In the genomic region with DNA sequence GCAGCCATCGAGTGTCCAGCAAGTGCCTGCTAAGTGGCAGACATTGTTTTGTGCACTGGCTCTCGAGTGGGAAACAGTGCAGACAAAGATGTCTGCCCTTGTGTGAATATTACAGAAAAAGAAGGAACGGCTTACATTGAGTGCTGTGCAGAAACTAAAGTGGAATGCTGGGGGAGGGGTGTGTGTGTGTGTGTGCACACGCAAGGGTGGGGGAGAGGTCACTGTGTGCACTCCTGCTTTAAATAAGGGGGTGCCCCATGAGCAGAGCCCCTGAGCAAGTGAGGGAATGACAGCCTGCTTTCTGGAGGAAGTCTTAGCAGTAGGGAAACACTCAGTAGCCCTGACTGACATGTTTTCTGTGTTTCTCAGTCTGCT, we compare ENCODE assay signal across 16 mouse cellular contexts. TPM values are rescaled to one million over a fixed set of nuclear protein-coding genes. Genes with fewer than 3 reads are reported as not detected.
DNase-seq lines count a peak whose midpoint lies in the region; ATAC-seq and TF ChIP-seq lines count a peak whose summit lies in the region.
"Had no signal": no experiment of that assay in that cellular context is flagged by ENCODE, and none has a peak within 500 bp of the region (broad histone marks: within the 10 kb centered on the region; RNA-seq: fewer than 3 reads in every experiment).

No protein-coding gene starts in this region.

- WGBS in hindbrain, embryonic 15.5 days: 65% methylated on average over 4 of the region's 4 CpGs
- WGBS in hindbrain, embryonic 12.5 days: 70% methylated on average over 4 of the region's 4 CpGs
- 49% methylated on average over 4 of the region's 4 CpGs for WGBS in intestine, embryonic 15.5 days
- 54% methylated on average over 4 of the region's 4 CpGs for WGBS in liver, embryonic 16.5 days (ENCODE audit: insufficient replicate concordance)

- H3K4me3 ChIP-seq in hindbrain, embryonic 15.5 days: no peak overlapping the region
- H3K4me3 ChIP-seq in hindbrain, embryonic 12.5 days: no peak overlapping the region
- no peak overlapping the region for H3K4me3 ChIP-seq in intestine, embryonic 15.5 days (replicated peaks)
- no peak overlapping the region for H3K4me3 ChIP-seq in liver, embryonic 16.5 days (ENCODE audit: low read depth, low read length)
- H3K4me3 ChIP-seq: limb, embryonic 12.5 days; lung, embryonic 15.5 days; midbrain, embryonic 15.5 days had no signal

- H3K4me1 ChIP-seq in hindbrain, embryonic 15.5 days (replicated peaks): peaks cover 19% of the 10 kb centered on the region
- H3K4me1 ChIP-seq in hindbrain, embryonic 12.5 days: peaks cover 8% of the 10 kb centered on the region
- peaks cover 2% of the 10 kb centered on the region; the same call in 1 of the 2 replicates for H3K4me1 ChIP-seq in intestine, embryonic 15.5 days (replicated peaks)
- peaks cover 30% of the 10 kb centered on the region for H3K4me1 ChIP-seq in liver, embryonic 16.5 days (ENCODE audit: control insufficient read depth, low read depth, low read length)

- no peak overlapping the region for H3K27ac ChIP-seq in hindbrain, embryonic 15.5 days (replicated peaks)
- H3K27ac ChIP-seq in hindbrain, embryonic 12.5 days: no peak overlapping the region
- H3K27ac ChIP-seq in intestine, embryonic 15.5 days: peak overlapping the region; percentile 17; the same call in 1 of the 2 replicates
- H3K27ac ChIP-seq in liver, embryonic 16.5 days (ENCODE audit: low read length): peak overlapping the region; percentile 75
- H3K27ac ChIP-seq: limb, embryonic 12.5 days; lung, embryonic 15.5 days; midbrain, embryonic 15.5 days; stomach, postnatal 0 days had no signal

- peak; percentile 22 for DNase-seq in brain, embryonic 14.5 days (ENCODE audit: low read depth)
- DNase-seq in layer of hippocampus, postnatal 10 days (ENCODE audit: low spot score in 2 of 2): no peak
- no peak for DNase-seq in spleen, postnatal 14 days (ENCODE audit: low spot score in 2 of 2)
- DNase-seq: cerebellum, postnatal 25 days; kidney, postnatal 10 days; right cerebral cortex, adult 18-20 months; thymus, postnatal 14 days had no signal

- no peak overlapping the region for H3K9ac ChIP-seq in hindbrain, embryonic 15.5 days
- no peak overlapping the region for H3K9ac ChIP-seq in hindbrain, embryonic 12.5 days
- H3K9ac ChIP-seq in intestine, embryonic 15.5 days: no peak overlapping the region
- no peak overlapping the region for H3K9ac ChIP-seq in liver, embryonic 16.5 days (ENCODE audit: low read depth, low read length)
- H3K9ac ChIP-seq: limb, embryonic 12.5 days; lung, embryonic 15.5 days; midbrain, embryonic 15.5 days had no signal

- ATAC-seq in hindbrain, embryonic 15.5 days (ENCODE audit: low FRiP score, low read depth): peak; percentile 25; the same call in 1 of the 2 replicates
- ATAC-seq in hindbrain, embryonic 12.5 days (ENCODE audit: low FRiP score): no peak
- ATAC-seq in intestine, embryonic 15.5 days: 0 out of 2 replicates have a peak, but pooled peaks have one; percentile 21
- no peak for ATAC-seq in liver, embryonic 16.5 days (ENCODE audit: low read depth)
- no peak for ATAC-seq in frontal cortex, adult (ENCODE audit: low TSS enrichment)
- ATAC-seq: midbrain, embryonic 15.5 days had no signal

- TF ChIP-seq CTCF in brain, embryonic 14.5 days (IDR thresholded peaks at IDR 0.05; ENCODE audit: borderline replicate concordance, extremely low read depth, insufficient read depth, insufficient read length): no peak

- H3K4me2 ChIP-seq in hindbrain, embryonic 15.5 days: no peak overlapping the region
- no peak overlapping the region for H3K4me2 ChIP-seq in hindbrain, embryonic 12.5 days (replicated peaks)
- H3K4me2 ChIP-seq in intestine, embryonic 15.5 days (replicated peaks): no peak overlapping the region
- H3K4me2 ChIP-seq in liver, embryonic 16.5 days (ENCODE audit: low read depth, low read length): no peak overlapping the region
- H3K4me2 ChIP-seq: limb, embryonic 12.5 days; lung, embryonic 15.5 days; midbrain, embryonic 15.5 days had no signal

- H3K27me3 ChIP-seq in hindbrain, embryonic 15.5 days: no peaks in the 10 kb centered on the region
- no peaks in the 10 kb centered on the region; the same call in 1 of the 2 replicates for H3K27me3 ChIP-seq in hindbrain, embryonic 12.5 days
- no peaks in the 10 kb centered on the region for H3K27me3 ChIP-seq in intestine, embryonic 15.5 days (replicated peaks)
- no peaks in the 10 kb centered on the region for H3K27me3 ChIP-seq in liver, embryonic 16.5 days (ENCODE audit: control insufficient read depth, insufficient read depth, low read depth, low read length)
- H3K27me3 ChIP-seq: limb, embryonic 12.5 days; lung, embryonic 15.5 days; midbrain, embryonic 15.5 days had no signal

- H3K36me3 ChIP-seq in hindbrain, embryonic 15.5 days: no peaks in the 10 kb centered on the region
- H3K36me3 ChIP-seq in hindbrain, embryonic 12.5 days: no peaks in the 10 kb centered on the region
- H3K36me3 ChIP-seq in intestine, embryonic 15.5 days: no peaks in the 10 kb centered on the region
- H3K36me3 ChIP-seq in liver, embryonic 16.5 days (ENCODE audit: control insufficient read depth, insufficient read depth): no peaks in the 10 kb centered on the region
- H3K36me3 ChIP-seq: limb, embryonic 12.5 days; lung, embryonic 15.5 days; midbrain, embryonic 15.5 days had no signal

- TF ChIP-seq POLR2A in brain, embryonic 14.5 days (IDR thresholded peaks at IDR 0.05; ENCODE audit: borderline replicate concordance, extremely low read depth, insufficient read depth, insufficient read length, poor library complexity, severe bottlenecking): no peak

- H3K9me3 ChIP-seq in hindbrain, embryonic 15.5 days: no peaks in the 10 kb centered on the region
- no peaks in the 10 kb centered on the region for H3K9me3 ChIP-seq in hindbrain, embryonic 12.5 days (replicated peaks)
- H3K9me3 ChIP-seq in intestine, embryonic 15.5 days: no peaks in the 10 kb centered on the region
- H3K9me3 ChIP-seq in liver, embryonic 16.5 days (replicated peaks; ENCODE audit: control insufficient read depth, low read length): no peaks in the 10 kb centered on the region
- H3K9me3 ChIP-seq: limb, embryonic 12.5 days; lung, embryonic 15.5 days; midbrain, embryonic 15.5 days had no signal

RNA-seq across cellular contexts. Expression of a gene that starts 14.0 kb away (rescaled TPM):
- 97.4 and 97.6 TPM in 2 replicates for polyA plus RNA-seq in hindbrain, embryonic 15.5 days (2015; fragmentation: Nextera tagmentation; extraction: Ambion mirVana)
- polyA plus RNA-seq in hindbrain, embryonic 12.5 days (2016; fragmentation: Nextera tagmentation; extraction: Ambion mirVana): 93.9 and 95.3 TPM in 2 replicates
- 67.6 and 99.0 TPM in 2 replicates for polyA plus RNA-seq in brain, embryonic 14.5 days (2012; rRNA removed)
- 54.8 and 56.8 TPM in 2 replicates for polyA plus RNA-seq in intestine, embryonic 15.5 days (2015; fragmentation: Nextera tagmentation; extraction: Ambion mirVana)
- 19.4 and 20.8 TPM in 2 replicates for polyA plus RNA-seq in liver, embryonic 16.5 days (2015; fragmentation: Nextera tagmentation; extraction: Ambion mirVana)
- 100 to 1,000 TPM; 182 to 208 TPM for total RNA-seq in layer of hippocampus, postnatal 10 days (2021)

RNA-seq across cellular contexts. Expression of a gene that starts 27.9 kb away (rescaled TPM):
- 14.8 TPM in 2 replicates for polyA plus RNA-seq in hindbrain, embryonic 15.5 days (2015; fragmentation: Nextera tagmentation; extraction: Ambion mirVana)
- 14.8 and 16.3 TPM in 2 replicates for polyA plus RNA-seq in hindbrain, embryonic 12.5 days (2016; fragmentation: Nextera tagmentation; extraction: Ambion mirVana)
- polyA plus RNA-seq in brain, embryonic 14.5 days (2012; rRNA removed): 18.0 and 20.4 TPM in 2 replicates
- polyA plus RNA-seq in intestine, embryonic 15.5 days (2015; fragmentation: Nextera tagmentation; extraction: Ambion mirVana): 11.2 and 12.3 TPM in 2 replicates
- polyA plus RNA-seq in liver, embryonic 16.5 days (2015; fragmentation: Nextera tagmentation; extraction: Ambion mirVana): 3.0 and 3.6 TPM in 2 replicates
- 10 to 100 TPM; 19.7 to 24.4 TPM for total RNA-seq in layer of hippocampus, postnatal 10 days (2021)

Comparison
In these comparisons a context has a peak if more than half of its experiments do, and no peak if none do; other contexts are left out.
1. ATAC-seq: peak in hindbrain, embryonic 15.5 days (single experiment) and intestine, embryonic 15.5 days (single experiment); none in hindbrain, embryonic 12.5 days (single experiment), liver, embryonic 16.5 days (single experiment) and frontal cortex, adult (single experiment).
2. H3K27ac ChIP-seq: peak in intestine, embryonic 15.5 days (single experiment) and liver, embryonic 16.5 days (single experiment); none in hindbrain, embryonic 15.5 days (single experiment) and hindbrain, embryonic 12.5 days (single experiment).